Mouse (Mus musculus) NIH3T3 (cell line): ENCODE measurements around the gene Mgat1.
A peak's percentile ranks its signal among the peaks of the same experiment; 100 is the strongest.
"Not testable (repeated sequence)": the region's sequence is repeated elsewhere in the genome, so short reads cannot be mapped to it uniquely, and the experiment has no call there.

Experiments
- DNase-seq: peaks from one replicate; pipeline ENCODE4 v3.0.0-alpha.2; 2012; ENCODE audit warnings: low read depth

Gene Mgat1

DNA sequence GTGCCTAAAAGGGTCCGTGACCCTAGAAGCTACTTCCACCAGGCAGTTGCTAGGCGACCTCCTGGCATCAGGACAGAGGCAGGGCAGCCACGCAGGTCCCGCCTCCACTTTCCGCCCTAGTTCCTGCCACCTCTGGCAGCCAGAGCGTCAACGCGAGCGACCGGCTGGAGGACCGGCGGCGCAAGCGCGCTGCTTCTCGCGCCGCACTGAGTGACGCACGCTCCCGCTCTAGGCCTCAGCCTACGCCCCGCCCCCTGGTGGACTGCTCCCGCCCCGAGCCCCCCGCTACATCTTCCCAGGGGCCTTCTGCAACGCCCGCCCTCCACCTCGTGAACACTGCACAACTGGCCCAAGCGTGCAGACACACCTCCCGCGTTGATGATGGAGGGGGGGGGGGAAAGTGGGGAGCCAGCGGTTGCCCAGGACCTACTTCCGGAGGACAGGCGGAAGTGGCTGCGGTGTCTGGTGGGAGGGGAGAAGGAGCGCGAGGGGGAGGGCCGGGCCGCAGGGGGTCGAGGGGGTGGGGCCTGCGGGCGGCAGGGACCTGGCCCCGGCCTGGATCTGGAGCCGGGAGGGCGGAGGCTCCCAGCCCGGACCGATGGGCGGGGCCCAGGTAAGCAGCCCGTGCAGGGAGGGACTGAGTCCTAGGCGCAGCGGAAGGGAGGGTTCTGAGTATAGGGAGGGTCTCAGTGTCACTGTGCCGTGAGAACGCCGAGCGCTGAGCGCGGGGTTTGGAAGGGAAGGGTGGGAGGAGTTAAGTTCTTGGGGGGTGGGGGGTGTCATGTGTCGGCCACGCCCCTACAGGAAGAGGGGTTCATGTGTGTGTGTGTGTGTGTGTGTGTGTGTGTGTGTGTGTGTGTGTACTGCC, at the start of gene Mgat1:
Gene Mgat1 (plus strand): TSS at position 465 of the 868 bp plus-strand sequence.
- peak; percentile 98 for DNase-seq

DNA sequence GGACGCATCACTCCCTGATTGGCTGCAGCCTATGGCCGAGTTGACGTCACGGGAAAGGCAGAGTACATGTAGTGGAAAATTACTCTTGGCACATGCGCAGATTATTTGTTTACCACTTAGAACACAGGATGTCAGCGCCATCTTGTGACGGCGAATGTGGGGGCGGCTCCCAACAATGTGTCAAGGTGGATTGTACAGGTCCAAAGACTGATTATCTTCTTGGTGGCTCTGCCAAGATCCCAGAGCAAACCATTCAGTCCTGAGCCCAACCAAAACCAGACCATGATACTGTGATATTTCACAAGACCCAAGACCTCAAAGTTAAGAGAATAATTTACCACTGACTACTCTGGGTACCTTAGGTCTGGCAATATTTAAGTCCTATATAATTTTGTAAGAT, 49.2 kb upstream of the Mgat1 start:
- DNase-seq, result not testable (repeated sequence)

DNA sequence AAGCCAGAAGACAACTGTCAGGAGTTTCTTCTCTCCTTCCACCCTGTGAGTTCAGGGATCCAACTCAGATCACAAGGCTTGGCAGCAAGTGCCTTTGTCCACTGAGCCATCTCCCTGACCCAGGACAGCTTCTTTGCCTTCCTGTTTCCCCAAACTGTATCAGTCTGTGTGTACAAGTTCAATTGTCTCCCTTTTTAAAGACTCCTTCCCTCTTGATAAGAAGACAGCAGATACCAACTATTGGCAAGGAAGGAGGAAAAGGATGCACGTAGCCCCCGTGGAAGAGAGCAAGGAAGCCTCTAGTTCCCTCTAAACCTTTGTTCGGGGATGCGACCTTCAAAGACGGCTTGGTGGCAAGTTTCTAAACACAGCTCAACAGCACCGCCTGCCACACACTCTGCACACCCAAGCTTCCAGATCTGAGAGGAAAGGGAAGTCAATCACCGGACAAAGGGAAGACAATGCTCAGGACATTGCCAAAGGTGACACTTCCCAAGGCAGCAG, 48.1 kb upstream of the Mgat1 start:
- no peak for DNase-seq

DNA sequence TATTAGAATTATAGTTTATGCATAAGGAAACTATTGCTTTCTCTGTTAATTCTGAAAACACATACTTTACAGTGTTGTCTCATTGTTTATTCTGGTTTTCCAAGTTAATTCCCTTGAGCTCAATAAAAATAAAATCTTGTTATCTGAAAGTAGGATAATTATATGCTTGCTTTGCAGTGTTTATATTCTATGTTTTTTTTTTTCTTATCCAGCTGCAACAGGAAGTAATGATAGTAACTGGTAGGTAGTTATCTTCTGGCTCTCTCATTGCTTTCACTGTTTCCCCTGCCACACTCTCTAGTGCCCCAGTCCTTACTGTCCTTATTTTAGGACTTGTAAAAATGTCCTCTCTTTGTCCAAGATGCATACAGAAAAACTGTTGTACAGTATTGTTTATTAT, 43.3 kb upstream of the Mgat1 start:
- DNase-seq, result no peak

DNA sequence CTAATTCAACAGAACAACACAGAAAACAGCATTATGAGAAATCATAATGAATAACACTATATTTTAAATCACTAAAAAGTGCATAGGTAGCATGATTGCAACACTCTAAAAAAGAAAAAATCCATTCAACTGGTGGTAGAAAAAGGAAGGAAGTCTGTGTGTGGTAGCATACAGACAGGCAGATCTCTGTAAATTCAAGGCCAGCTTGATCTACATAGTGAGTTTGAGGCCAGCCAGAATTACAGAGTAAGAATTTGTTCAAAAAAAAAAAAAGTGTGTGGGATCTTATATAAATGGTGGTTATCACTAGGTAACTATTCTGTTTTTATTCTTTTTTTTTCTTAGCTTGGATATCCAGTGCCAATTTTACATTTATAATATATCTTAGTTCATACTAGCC, 42.8 kb upstream of the Mgat1 start:
- DNase-seq, result no peak

DNA sequence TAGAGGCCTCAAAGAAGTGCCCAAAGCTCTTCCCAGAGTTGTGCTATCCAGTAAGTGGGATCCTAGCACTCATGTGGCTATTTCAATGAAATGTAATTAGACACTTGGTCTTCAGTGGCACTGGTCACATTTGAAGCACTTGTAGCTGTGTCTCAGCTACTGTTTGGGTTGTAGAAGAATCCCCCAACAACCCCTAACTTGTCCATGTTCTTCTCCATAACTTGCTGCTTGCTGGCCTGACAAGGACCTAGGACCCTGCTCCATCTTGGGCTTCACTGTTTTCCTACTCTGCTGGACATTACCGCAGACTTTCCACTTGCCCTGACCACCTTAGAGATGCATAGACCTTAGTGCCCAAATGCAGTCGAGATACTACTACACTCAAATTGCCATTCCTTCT, 41.9 kb upstream of the Mgat1 start:
- peak; percentile 9 for DNase-seq

DNA sequence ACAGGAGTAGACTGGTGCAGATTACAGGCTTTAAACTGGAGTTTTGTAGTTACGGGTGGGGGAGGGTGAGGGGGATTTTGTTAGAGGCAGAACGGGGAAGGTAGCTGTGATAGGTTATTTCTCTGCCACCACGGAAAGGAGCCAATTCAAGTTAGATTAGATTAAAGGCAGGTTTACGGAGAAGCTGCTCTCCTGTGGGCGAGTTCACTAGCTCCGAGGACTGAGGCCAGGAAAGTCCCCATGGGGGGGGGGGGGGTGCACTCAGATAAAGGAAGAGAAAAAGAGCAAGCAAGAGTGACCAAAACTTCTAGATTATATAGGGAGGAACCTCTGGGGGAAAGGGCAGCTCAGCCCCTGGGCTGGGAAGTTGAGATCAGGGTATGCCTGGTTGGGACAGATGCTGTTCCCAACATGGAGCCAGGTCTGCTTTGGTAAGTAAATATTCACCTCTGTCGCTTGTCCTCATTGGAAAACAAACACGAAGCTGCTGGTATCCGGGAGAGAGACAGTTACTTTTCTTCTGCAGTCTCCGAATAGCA, 41.4 kb upstream of the Mgat1 start:
- peak; percentile 44 for DNase-seq

DNA sequence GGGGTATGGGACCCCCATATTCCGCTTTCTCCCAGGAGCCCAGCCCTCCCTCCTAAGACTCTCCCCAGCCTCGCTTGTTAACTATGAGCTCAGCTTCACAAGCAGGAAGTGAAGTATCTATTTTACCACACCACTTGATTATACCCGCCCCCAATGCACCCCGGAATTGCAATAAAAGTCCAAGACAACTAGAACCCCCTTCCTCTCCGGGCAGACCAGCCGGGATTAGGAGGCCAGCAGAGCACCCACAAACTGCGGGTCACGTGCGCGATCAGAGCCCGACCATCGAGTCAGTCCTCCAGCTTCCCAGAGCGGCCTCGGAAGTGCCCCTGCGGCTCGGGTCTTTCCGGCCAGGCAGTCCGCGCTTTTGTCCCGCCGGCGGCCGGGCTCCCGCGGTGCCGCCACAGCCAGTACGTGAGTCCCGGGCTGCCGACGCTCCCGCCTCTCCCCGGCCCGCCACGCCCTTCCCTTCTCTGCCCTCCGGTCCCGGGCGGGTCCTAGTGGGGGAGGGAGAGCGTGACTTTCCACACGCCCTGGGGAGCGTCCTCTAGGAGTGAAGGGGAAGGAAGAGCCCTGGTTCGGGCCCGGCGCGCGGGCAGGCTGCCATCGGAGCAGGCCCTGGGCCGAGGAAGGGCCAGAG, 40.7 kb upstream of the Mgat1 start, which contains the start of gene Zfp62:
Gene Zfp62 (plus strand): TSS at position 164 of the 640 bp plus-strand sequence.
- DNase-seq, result peak; percentile 96

DNA sequence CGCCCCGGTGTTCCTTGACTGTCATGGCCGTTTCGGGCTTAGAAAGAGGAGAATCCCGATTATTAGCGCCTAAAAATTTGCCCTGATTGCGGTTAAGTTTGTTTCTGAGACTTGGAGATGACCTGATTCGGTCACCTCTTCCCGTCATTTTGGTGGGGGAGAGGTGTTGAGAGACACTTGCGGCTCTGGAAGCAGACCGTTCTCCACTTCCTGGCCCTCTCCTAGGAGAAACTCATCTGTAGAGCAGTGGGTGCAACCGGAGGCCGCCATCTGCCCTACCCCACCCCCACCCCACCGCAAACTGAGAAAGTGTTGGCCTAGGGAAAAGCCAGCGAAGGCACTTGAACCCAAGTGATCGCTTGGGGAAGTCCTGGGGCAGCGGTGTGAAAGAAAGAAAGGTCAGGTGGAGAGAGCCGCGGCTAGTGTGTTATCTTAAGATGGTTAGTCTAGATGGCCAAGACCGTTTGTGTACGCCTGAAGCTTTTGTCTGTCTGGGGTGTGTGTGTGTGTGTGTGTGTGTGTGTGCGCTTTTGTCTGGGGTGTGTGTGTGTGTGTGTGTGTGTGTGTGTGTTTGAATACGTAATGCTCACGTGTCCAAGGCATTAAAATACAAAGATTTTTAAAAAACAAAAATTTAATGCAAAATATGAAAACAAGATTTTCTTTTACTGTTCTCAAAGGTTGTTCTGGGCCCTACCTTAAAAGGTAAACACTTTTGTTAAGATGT, 40.1 kb upstream of the Mgat1 start:
- peak; percentile 70 for DNase-seq

DNA sequence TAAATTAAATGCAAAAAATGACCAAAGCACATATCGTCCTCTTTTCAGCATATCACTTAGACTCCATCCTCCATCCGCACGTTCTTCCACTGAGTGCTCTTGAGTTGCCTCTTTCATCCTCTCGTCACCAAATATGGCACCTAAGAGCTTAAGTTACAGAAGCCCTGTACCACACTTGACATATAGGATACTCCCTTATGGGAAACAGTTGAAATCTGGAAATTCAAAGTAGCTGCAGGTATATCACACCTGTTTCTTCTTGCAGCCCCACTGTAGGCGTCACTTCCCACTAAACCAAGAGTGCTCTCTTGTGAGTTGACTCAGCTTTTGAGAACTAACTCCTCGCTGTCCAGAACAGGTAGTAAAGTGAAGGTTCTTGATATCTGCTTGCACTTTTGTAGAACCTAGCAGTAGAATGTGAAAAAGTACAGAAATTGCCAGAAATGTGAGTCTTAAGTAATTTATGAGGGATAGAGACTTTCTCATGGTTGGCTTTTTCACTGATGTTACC, 38.9 kb upstream of the Mgat1 start:
- no peak for DNase-seq

DNA sequence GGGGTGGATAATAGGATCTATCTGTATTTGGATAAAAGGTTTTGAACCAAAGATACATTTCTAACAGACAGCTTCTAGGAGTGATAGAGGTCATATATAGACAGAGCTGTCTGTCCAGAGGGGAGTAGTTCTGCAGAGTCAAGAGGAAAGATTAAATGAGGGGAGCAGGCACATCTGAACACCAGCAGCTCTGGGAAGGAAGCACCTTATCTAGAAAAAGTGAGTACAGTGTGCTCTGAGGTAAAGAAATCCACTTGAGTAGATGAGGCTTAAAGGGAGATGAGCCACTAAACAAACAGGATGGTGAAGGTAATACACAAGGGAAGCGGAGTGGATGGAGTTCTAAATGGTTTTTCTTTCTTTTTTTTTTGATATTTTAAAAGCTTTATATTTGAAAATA, 36.5 kb upstream of the Mgat1 start:
- no peak for DNase-seq

DNA sequence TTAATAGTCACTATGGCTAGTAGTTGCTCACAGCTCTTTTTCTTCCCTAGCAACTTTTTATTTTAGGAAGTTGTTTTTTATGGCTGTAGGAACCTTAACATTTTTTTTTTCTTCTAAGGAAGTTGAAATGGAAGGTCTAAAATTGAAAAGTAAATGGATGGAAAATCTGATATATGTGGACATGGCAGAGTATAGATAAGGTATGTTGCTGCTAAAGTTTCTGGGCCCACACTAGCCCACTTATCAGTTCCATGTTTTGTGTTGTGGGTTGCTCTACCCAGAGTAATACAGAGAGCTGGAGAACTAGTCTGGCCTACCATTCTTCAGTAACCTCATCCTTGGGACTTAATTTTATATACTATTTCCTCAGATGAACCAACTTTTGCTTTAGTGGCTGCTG, 31.4 kb upstream of the Mgat1 start:
- no peak for DNase-seq

DNA sequence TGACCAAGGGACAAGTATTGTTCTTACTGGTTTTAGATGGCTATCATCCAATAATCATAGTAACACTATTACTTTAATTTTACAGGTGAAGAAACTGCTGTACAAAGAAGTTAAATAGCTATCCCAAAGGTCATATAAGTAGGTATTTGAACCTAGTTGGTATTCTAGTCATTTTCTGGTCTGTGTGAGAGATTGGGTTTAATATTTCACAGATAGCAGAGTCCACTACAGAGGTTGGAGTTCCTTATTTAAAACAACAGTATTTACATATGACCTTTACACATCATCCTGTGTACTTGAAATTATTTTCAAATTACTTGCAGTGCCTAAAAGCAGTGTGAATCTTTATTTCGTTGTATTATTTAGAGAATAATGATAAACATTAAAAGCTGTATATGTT, 30.5 kb upstream of the Mgat1 start:
- DNase-seq, result no peak

DNA sequence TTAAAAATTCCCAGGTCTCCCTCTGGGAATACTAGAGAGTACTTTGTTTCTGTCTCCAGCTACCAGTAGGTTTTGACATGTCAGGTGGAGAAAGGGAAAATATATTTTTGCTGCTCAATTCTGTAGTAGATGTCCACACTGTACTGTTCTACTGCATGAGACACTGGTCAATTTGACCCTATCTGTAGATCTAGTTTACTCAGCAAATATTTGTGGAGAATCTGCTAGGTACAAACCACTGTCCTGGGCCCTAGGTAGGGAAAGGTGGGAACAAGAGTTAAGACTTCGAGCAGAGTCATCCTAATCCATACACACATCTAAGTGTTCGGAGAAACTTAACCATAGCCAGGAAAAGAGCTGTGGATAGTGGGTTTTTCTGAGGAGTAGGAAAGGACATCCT, 24.7 kb upstream of the Mgat1 start:
- no peak for DNase-seq

DNA sequence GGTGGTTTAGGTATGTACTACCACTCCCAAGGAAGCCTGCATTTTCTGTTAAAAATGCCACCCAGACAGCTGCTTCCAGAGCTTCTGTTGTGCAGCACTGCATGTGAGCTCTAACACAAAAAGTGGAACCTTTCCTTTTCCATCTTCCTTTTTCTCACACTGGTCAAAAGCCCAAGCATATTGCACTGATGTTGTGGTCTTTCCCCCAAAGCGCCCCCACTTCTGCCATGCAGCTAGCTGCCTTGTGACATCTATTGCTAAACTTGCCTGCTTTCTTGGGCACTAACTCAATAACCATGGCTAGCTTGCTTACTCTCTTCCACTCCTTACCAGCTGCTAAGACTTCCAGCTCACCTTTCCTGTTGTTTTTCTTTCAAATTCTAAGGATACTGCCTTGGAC, 19.5 kb upstream of the Mgat1 start:
- no peak for DNase-seq

DNA sequence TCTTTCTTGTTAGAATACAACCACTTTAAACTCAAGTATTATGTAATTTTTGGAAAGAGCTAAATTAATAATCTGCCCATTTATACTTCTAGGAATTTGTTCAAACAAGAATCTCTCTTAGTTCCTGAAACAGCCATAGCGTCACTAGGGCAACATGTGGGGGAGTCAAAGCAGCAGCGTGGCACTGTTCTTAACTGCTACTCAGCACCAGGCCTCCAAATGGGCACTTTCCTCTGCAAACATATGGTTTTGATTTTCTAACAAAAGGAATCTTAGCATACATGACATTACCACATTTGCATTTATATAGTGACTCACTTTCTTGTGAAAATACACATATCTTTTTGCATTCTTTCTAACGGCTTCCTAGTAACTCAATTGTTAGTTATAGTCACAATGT, 11.2 kb upstream of the Mgat1 start:
- peak; percentile 79 for DNase-seq

DNA sequence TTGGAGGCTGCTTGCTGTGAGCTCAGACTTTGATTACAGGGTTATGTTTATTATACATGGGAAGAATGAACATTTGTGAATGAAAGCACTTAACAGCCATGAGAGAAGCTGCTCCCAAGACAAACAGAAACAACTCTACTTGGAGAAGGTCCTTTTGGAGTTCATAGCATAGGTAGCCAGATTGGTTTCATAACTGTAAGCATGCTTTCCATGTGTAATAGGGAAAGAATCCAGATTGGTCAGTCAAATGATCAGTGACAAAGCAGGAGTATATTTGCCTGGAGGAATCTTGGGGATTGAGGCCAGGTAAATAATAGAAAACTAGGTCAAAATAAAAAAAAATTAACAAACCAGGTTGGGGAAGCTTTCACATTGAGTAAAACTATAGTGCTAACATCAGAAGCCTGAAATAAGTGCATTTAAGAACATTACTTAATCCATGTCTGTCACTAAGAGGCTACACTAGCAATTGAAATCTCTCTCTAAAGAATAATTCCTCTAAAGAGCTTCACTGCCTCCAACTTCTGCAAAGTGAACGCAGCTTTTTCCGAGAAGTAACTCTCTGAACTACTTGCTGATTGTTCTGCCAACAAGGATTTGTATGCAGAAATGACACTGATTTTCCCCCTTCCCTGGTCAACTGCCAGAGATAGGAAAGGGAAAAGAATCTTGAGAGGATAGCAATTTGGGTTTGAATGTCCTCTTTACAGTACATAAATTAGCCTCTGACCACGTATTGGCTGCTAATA, 8.4 kb upstream of the Mgat1 start:
- peak; percentile 35 for DNase-seq

DNA sequence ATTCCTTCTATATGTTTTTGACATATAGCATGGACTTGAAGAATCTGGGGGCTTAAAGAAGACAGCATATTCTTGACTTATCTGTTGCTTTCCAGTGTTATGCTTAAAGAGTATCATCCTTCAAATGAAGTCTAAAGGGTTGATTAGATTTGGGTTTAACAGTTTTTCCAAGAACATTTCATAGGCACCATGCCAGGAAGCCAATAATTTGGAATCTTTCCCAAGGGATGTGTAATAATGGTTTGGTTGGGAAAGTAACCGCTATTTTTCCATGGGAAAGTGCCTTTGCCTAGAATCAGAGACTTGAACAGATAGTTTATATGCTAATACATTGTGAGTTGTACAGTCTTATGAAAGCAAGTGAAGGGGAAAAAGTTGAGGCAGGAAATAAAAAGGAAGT, 7.1 kb upstream of the Mgat1 start:
- peak; percentile 45 for DNase-seq

DNA sequence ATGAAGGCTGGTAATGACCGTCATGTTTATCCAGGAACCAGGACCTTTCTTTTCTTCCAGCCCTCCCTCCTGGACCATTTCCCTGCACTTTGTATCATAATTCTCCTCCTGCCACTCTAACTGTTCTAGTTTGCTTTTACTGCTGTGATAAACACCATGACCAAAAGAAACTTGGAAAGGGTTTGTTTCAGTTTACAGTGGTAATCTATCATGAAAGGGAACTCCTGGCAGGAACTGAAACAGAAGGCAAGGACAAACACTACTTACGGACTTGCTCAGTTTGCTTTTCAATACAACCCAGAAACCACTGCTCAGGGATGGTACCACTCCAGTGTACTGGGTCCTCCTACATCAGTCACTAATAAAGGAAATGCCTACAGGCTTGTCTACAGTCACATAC, 6.5 kb upstream of the Mgat1 start:
- DNase-seq, result no peak

DNA sequence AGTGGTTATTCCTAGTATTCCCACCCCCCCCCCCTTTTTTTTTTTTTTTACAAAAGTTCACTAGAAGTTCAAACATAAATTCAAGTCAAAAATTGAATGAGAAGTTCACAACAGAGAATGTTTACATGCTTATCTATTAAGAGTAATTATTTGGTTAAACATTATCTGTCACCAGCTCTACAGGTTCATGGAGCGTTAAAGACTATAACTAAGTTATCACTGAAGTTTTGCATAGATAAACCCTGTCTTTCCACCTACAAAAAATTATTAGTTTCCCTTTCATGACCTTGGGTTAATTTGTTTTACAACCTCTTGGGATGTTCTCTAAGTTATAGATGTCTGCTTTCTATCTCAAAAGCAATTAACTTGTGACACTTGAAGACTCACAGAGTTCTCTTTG, 3.7 kb upstream of the Mgat1 start:
- DNase-seq, result no peak

DNA sequence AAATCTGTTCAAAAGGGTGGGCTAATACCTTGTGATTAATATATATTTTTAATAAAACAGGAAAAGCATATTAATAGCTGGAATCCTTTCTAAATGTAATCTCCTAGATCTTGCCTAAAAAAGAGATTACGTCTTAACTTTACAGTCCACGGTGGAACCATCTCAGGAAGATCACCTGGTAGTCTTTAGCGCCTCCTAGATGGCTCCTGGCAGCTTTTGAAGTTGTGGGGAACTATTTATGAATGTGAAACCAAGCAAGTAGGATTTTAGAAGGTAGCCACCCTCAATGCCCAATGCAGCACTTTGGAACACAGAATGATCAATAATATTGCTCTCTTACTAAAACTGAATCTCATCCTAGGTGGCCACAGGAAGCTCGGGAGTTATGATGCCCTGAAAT, 3.1 kb upstream of the Mgat1 start:
- DNase-seq, result no peak
